Mouse (Mus musculus) myocyte (in vitro differentiated cells): Measurements from ENCODE around the gene Ica1.

ENCODE experiments used
- CEBPB ChIP-seq: IDR thresholded peaks from 2 replicates; pipeline ENCODE4 v1.6.1; 2011; ENCODE audit warnings: mild to moderate bottlenecking, moderate library complexity; ENCODE audit not compliant: poor library complexity, insufficient read depth, severe bottlenecking
- E2F4 ChIP-seq: IDR thresholded peaks from one replicate; pipeline ENCODE4 v1.6.1; 2011; ENCODE audit warnings: mild to moderate bottlenecking, control low read depth, moderate library complexity; ENCODE audit not compliant: insufficient read depth
- MAX ChIP-seq: IDR thresholded peaks from one replicate; pipeline ENCODE4 v1.6.1; 2011; ENCODE audit warnings: low read depth, mild to moderate bottlenecking, control low read depth
- MYOD1 ChIP-seq, 3 experiments: IDR thresholded peaks; one replicate each; pipeline ENCODE4 v1.6.1; 2011; ENCODE audit warnings: control low read depth in 2 of 3, low read depth in 2 of 3, mild to moderate bottlenecking in 2 of 3, moderate library complexity in 1 of 3; ENCODE audit not compliant: insufficient read length in 2 of 3, control insufficient read depth in 1 of 3
- POLR2A ChIP-seq: IDR thresholded peaks from one replicate; pipeline ENCODE4 v1.6.1; 2011; ENCODE audit warnings: low read depth, mild to moderate bottlenecking, control low read depth, moderate library complexity; ENCODE audit not compliant: insufficient read length
- POLR2AphosphoS2 ChIP-seq: IDR thresholded peaks from one replicate; pipeline ENCODE4 v1.6.1; 2011; ENCODE audit warnings: low read depth, control low read depth; ENCODE audit not compliant: insufficient read length
- TCF12 ChIP-seq: IDR thresholded peaks from one replicate; pipeline ENCODE4 v1.6.1; 2011; ENCODE audit warnings: mild to moderate bottlenecking, control low read depth; ENCODE audit not compliant: poor library complexity, insufficient read depth, severe bottlenecking
- USF1 ChIP-seq: IDR thresholded peaks from one replicate; pipeline ENCODE4 v1.6.1; 2011; ENCODE audit warnings: low read depth, mild to moderate bottlenecking, control low read depth, moderate library complexity

DNA sequence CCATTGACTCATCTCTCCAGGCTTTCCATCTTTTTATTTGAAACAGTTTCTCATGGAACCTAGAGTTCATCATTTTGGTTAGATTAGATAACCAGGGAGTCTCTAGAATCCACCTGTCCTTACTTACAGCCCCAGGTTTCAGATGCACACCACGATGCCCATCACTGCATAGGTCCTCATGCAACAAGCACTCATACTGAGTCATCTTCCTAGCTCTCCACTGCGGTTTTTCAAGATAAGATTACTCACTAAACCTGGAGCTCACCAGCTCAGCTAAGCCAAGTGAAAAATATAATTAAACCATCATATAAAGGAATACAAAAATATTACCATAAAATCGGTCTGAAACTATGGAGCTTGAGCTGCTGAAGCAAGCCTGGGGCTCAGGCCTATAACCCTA is 194.4 kb downstream of the Ica1 start:
- TF ChIP-seq POLR2A (no peak), E2F4 (no peak), MAX (no peak), USF1 (no peak), CEBPB (no peak), TCF12 (no peak), MYOD1 (IDR thresholded peaks at IDR 0.05; ENCODE audit: control insufficient read depth in 1 of 3, insufficient read length in 2 of 3, low read depth in 2 of 3) (no peak), POLR2AphosphoS2 (no peak)
